Mouse (Mus musculus): ENCODE data around the gene Atg2b. TPM values are rescaled to one million over a fixed set of nuclear protein-coding genes. Genes with fewer than 3 reads are reported as not detected.

Atg2b gene
- polyA plus RNA-seq, 1 experiment from 2014 or later, result 7.5 TPM

DNA sequence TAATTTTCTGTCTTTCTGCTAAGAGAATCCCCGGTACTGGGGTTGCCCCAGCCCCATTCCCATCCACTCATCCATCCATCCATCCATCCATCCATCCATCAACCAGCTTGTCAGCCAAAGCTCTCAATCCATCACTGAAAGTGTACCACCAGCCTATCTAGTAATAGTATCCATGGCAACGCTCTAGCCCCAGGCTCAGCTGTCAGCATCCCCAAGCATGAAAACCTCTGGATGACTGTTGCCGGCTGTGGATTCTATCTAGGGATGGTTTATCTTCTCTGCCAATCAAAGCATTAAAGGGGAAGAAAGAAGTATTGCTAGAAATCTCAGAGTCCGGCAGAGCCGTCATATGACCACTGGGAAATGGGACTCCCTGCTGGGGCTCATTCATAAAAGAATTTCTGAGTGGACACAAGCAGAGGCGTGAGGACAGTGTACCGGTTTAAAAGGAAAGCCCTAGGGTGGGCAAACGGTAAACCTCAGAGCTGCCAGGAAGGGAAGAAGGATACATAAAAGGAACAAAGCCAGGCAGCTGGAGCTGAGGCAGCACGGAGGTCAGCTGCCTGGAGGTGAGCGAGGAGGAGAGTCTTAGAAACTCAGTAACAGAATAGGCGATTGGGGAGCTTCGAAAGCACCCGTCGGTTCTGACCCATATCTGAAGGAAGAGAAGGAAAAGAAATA is 36.6 kb upstream of the Atg2b start:
- Histone ChIP-seq H3K4me3 (ENCODE audit: low read length) (no peak overlapping the region), H3K4me1 (ENCODE audit: control insufficient read depth, insufficient read depth, low read length) (no peaks in the 10 kb centered on the region), H3K36me3 (ENCODE audit: control insufficient read depth, insufficient read depth) (no peaks in the 10 kb centered on the region), H3K27me3 (ENCODE audit: control insufficient read depth, insufficient read depth, low read length) (no peaks in the 10 kb centered on the region), H3K9me3 (replicated peaks; ENCODE audit: control insufficient read depth, low read length) (no peaks in the 10 kb centered on the region), H3K4me2 (ENCODE audit: low read depth, low read length) (no peak overlapping the region), H3K9ac (ENCODE audit: low read length) (no peak overlapping the region), H3K27ac (ENCODE audit: low read length) (no peak overlapping the region)
- WGBS, result 58% methylated on average over 14 of the region's 14 CpGs
- ATAC-seq (replicated peaks; ENCODE audit: extremely low read depth, insufficient read depth, low FRiP score), result no peak

DNA sequence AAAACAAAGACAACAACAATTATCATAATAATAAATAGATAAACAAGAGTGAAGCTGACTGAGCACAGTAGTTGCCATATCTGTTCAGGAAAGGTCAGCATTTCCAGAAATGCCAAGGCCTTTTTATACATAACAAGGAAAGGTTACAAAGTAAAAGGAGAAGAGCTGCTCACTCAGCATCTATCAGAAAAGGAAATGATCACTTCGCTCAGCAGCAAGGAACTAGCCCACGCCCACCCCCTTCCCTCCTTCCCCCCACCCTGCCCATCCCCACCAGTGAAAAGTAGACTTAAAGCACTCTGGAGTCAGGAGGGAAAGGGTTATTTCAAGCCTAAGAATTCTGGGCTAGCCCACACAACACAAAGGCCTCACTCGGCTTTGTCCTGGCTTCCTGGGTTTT is 35.2 kb upstream of the Atg2b start:
- Histone ChIP-seq H3K9ac (ENCODE audit: low read length) (no peak overlapping the region), H3K27me3 (ENCODE audit: control insufficient read depth, insufficient read depth, low read length) (no peaks in the 10 kb centered on the region), H3K4me1 (ENCODE audit: control insufficient read depth, insufficient read depth, low read length) (no peaks in the 10 kb centered on the region), H3K9me3 (replicated peaks; ENCODE audit: control insufficient read depth, low read length) (no peaks in the 10 kb centered on the region), H3K36me3 (ENCODE audit: control insufficient read depth, insufficient read depth) (no peaks in the 10 kb centered on the region), H3K27ac (ENCODE audit: low read length) (no peak overlapping the region), H3K4me2 (ENCODE audit: low read depth, low read length) (no peak overlapping the region), H3K4me3 (ENCODE audit: low read length) (no peak overlapping the region)
- ATAC-seq (replicated peaks; ENCODE audit: extremely low read depth, insufficient read depth, low FRiP score), result no peak
- WGBS, result 72% methylated on average over 3 of the region's 3 CpGs

DNA sequence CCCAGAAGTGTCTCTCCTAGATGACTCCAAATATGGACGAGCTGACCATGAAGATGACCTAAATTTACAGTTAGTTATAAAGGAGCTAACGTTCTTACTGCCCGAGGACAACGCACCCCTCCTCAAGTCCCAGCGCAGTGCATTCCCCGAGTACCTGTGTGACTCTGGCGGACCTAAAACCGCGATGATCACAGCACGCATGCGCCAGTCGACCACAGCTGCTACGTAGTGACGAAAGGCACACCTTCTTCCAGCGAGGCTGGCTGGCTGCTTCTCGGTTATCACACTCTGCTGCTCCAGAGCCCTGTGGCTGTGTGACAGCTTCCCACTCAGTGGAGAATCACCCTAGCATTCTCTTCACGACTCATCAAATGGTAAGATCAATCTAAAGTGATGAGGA is 33.6 kb upstream of the Atg2b start:
- H3K27ac ChIP-seq (ENCODE audit: low read length), result no peak overlapping the region
- 50% methylated on average over 17 of the region's 17 CpGs for WGBS
- no peak overlapping the region for H3K9ac ChIP-seq (ENCODE audit: low read length)
- H3K4me2 ChIP-seq (ENCODE audit: low read depth, low read length), result peak overlapping the region; percentile 44
- no peak for ATAC-seq (replicated peaks; ENCODE audit: extremely low read depth, insufficient read depth, low FRiP score)
- H3K36me3 ChIP-seq (ENCODE audit: control insufficient read depth, insufficient read depth), result no peaks in the 10 kb centered on the region
- H3K9me3 ChIP-seq (replicated peaks; ENCODE audit: control insufficient read depth, low read length), result no peaks in the 10 kb centered on the region
- no peaks in the 10 kb centered on the region for H3K27me3 ChIP-seq (ENCODE audit: control insufficient read depth, insufficient read depth, low read length)
- H3K4me1 ChIP-seq (ENCODE audit: control insufficient read depth, insufficient read depth, low read length), result no peaks in the 10 kb centered on the region
- H3K4me3 ChIP-seq (ENCODE audit: low read length), result 0 out of 2 replicates have a peak overlapping the region, but pooled peaks have one; percentile 24

DNA sequence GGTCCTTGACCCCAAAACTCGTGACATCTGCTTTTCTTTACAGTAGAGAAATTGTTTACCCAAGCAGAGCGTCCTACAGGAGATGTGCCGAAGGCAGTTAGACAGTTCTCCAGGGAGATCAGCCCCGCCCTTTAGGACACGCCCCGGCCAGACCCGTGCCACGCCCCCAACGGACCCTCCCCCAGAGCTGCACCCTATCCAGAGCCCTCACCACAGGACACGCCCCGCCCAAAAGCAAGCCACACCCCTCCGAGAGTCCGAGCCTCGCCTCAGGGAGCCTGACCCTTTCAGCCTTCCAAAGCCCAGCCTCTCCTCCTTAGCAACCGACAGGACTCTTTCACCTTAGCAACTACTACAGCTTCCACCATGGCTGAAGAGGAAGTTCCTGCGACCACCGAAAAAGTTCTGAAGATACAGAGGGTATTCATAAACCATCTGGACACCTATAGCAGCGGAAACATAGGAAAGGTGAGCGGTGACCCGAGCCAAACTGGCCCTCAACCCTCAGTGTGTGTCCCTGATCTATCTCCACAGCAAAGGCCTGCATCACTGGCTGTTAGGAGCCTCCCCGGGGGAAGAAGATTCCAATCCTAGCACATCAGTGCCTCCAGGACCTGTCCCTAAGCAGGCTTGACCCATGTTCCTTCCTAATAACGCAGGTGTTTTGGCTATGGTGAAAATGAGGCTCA is 20.9 kb upstream of the Atg2b start, which contains the start of gene Ak7:
Gene Ak7 (plus strand): TSS at position 178 of the 689 bp plus-strand sequence.
- H3K4me3 ChIP-seq (ENCODE audit: low read length), result 0 out of 2 replicates have a peak within 1 kb of the TSS, but pooled peaks have one; percentile 10

DNA sequence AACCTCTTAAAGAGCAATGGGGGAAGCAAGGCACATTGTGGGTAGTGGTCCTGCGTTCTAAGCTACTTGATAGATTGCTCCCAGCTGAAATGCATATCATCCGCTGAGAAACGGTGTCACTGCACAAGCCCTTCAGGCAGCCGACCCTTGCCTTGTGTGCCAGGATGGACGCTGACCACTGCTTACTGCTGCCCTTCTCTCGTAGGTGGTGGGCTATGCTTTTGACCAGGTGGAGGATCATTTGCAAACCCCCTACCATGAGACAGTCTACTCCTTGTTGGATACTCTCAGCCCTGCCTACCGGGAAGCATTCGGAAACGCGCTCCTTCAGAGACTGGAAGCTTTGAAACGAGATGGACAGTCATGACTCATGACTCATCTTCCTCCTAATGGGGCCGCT is 15.4 kb upstream of the Atg2b start:
- no peak overlapping the region for H3K4me3 ChIP-seq (ENCODE audit: low read length)
- no peaks in the 10 kb centered on the region for H3K9me3 ChIP-seq (replicated peaks; ENCODE audit: control insufficient read depth, low read length)
- H3K27me3 ChIP-seq (ENCODE audit: control insufficient read depth, insufficient read depth, low read length), result no peaks in the 10 kb centered on the region
- H3K4me2 ChIP-seq (ENCODE audit: low read depth, low read length), result no peak overlapping the region
- H3K27ac ChIP-seq (ENCODE audit: low read length), result no peak overlapping the region
- H3K4me1 ChIP-seq (ENCODE audit: control insufficient read depth, insufficient read depth, low read length), result peaks cover under 1% of the 10 kb centered on the region; the same call in 1 of the 2 replicates
- H3K36me3 ChIP-seq (ENCODE audit: control insufficient read depth, insufficient read depth), result peaks cover 6% of the 10 kb centered on the region
- ATAC-seq (replicated peaks; ENCODE audit: extremely low read depth, insufficient read depth, low FRiP score), result no peak
- 92% methylated on average over 12 of the region's 12 CpGs for WGBS
- H3K9ac ChIP-seq (ENCODE audit: low read length), result no peak overlapping the region

More for the DNA sequence above, 20.9 kb upstream of the Atg2b start, which contains the start of gene Ak7:
- H3K27ac ChIP-seq (ENCODE audit: low read length), result no peak within 1 kb of the TSS
- WGBS, result 13% methylated on average over 22 of the region's 22 CpGs
- H3K9ac ChIP-seq (ENCODE audit: low read length), result no peak within 1 kb of the TSS
- H3K9me3 ChIP-seq (replicated peaks; ENCODE audit: control insufficient read depth, low read length), result no peaks in the 10 kb centered on the region
- peaks cover 5% of the 10 kb centered on the region; the same call in 1 of the 2 replicates for H3K4me1 ChIP-seq (ENCODE audit: control insufficient read depth, insufficient read depth, low read length)
- H3K4me2 ChIP-seq (ENCODE audit: low read depth, low read length), result peak within 1 kb of the TSS; percentile 39
- H3K27me3 ChIP-seq (ENCODE audit: control insufficient read depth, insufficient read depth, low read length), result no peaks in the 10 kb centered on the region
- peak; percentile 73 for ATAC-seq (replicated peaks; ENCODE audit: extremely low read depth, insufficient read depth, low FRiP score)
- 0 out of 2 replicates have a peak, but pooled peaks cover 2% of the 10 kb centered on the region for H3K36me3 ChIP-seq (ENCODE audit: control insufficient read depth, insufficient read depth)

DNA sequence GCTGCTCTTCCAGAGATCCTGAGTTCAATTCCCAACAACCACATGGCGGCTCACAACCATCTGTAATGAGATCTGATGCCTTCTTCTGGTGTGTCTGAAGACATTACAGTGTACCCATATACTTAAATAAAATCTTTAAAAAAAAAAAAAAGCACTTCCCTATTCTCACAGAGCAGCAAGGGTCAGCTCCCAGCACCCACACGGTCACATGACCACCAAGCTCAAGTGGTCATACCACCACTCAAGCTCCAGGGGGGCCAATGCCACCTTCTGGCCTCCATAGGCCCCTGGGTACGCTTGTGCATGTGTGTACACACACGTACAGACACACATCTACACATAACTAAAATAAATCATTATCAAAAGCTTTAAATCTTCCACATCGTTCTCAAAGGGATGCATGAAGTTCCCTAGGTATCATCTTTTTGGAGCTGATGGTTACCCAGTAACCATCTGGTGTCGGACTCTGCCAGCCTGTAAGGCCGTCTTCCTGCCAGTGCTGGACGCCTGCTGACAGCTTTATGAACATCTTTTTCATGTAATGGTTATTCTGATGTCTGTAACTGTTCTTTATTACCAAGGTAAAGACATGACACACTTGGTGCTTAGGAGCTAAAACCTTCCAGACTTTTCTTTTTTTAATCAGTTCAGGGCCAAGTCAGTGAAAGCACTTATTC is 12.2 kb upstream of the Atg2b start:
- no peak for ATAC-seq (replicated peaks; ENCODE audit: extremely low read depth, insufficient read depth, low FRiP score)
- H3K9me3 ChIP-seq (replicated peaks; ENCODE audit: control insufficient read depth, low read length), result no peaks in the 10 kb centered on the region
- H3K4me1 ChIP-seq (ENCODE audit: control insufficient read depth, insufficient read depth, low read length), result no peaks in the 10 kb centered on the region
- no peak overlapping the region for H3K4me3 ChIP-seq (ENCODE audit: low read length)
- no peaks in the 10 kb centered on the region for H3K27me3 ChIP-seq (ENCODE audit: control insufficient read depth, insufficient read depth, low read length)
- no peak overlapping the region for H3K27ac ChIP-seq (ENCODE audit: low read length)
- no peak overlapping the region for H3K9ac ChIP-seq (ENCODE audit: low read length)
- H3K4me2 ChIP-seq (ENCODE audit: low read depth, low read length), result no peak overlapping the region
- WGBS, result 88% methylated on average over 8 of the region's 8 CpGs
- peaks cover 8% of the 10 kb centered on the region for H3K36me3 ChIP-seq (ENCODE audit: control insufficient read depth, insufficient read depth)

DNA sequence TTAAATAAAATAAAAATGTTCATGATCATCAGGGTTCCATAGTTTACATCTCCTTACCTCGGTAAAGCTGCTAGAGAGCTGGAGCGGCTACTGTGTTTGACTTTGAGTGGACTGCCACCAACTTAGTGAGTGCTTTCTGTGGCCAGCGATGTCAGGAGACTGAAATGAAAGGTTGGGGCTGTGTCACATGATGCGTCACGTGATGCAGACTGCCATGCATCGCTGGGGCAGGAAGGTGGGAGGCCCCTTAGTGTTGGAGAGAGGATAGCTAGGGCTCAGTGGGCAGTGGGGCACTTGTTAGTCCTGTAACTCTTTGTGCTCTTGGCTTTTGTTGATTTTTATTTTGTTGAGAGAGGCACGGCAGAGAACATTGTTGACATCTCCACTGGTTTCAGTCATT is 10.8 kb upstream of the Atg2b start:
- 74% methylated on average over 7 of the region's 7 CpGs for WGBS
- Histone ChIP-seq H3K4me1 (ENCODE audit: control insufficient read depth, insufficient read depth, low read length) (no peaks in the 10 kb centered on the region), H3K4me3 (ENCODE audit: low read length) (no peak overlapping the region), H3K9me3 (replicated peaks; ENCODE audit: control insufficient read depth, low read length) (no peaks in the 10 kb centered on the region), H3K9ac (ENCODE audit: low read length) (no peak overlapping the region), H3K36me3 (ENCODE audit: control insufficient read depth, insufficient read depth) (peaks cover 6% of the 10 kb centered on the region), H3K4me2 (ENCODE audit: low read depth, low read length) (no peak overlapping the region), H3K27ac (ENCODE audit: low read length) (no peak overlapping the region), H3K27me3 (ENCODE audit: control insufficient read depth, insufficient read depth, low read length) (no peaks in the 10 kb centered on the region)
- no peak for ATAC-seq (replicated peaks; ENCODE audit: extremely low read depth, insufficient read depth, low FRiP score)

DNA sequence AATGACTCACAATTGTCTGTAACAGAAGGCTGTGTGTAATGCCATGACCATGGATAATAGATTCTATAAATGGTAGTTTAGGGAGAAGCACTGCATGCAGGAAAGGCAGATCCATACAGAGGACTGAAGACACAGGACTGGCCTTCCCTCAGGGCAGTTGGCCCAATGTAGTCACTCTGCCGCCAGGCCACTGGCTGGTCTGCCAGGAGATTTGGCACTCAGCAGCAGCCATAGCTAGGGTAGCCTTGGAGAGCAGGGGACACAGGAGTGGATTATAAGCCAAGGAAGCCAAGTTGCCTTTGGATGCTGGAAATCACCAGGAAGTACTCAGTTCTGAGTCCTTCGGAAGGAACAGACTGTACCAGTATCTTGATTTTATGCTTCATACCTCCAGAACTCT is 9.0 kb upstream of the Atg2b start:
- H3K27me3 ChIP-seq (ENCODE audit: control insufficient read depth, insufficient read depth, low read length), result no peaks in the 10 kb centered on the region
- H3K9ac ChIP-seq (ENCODE audit: low read length), result no peak overlapping the region
- peaks cover 5% of the 10 kb centered on the region; the same call in 1 of the 2 replicates for H3K36me3 ChIP-seq (ENCODE audit: control insufficient read depth, insufficient read depth)
- no peak overlapping the region for H3K4me2 ChIP-seq (ENCODE audit: low read depth, low read length)
- no peaks in the 10 kb centered on the region for H3K9me3 ChIP-seq (replicated peaks; ENCODE audit: control insufficient read depth, low read length)
- no peak for ATAC-seq (replicated peaks; ENCODE audit: extremely low read depth, insufficient read depth, low FRiP score)
- no peak overlapping the region for H3K27ac ChIP-seq (ENCODE audit: low read length)
- H3K4me1 ChIP-seq (ENCODE audit: control insufficient read depth, insufficient read depth, low read length), result no peaks in the 10 kb centered on the region
- 98% methylated on average over 2 of the region's 2 CpGs for WGBS
- no peak overlapping the region for H3K4me3 ChIP-seq (ENCODE audit: low read length)

DNA sequence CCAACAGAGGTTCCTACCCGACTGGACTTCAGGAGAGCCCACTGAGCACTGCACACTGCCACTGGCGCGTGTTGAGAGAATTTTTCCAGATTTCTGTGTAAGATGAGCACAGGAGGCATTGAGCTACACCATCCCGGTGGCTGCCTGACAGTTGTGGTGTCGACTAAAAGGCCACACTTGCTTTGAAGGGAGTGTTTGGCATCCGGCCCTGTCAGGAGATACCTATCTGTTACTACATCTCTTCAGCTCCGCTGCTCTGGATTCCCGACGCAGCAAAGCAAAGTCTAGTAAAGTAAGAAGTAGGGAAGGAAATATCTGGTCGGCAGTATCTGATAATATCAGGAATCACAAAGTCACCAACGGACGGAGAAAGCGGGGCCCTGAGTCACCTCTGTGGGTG is 4.4 kb upstream of the Atg2b start:
- Histone ChIP-seq H3K27me3 (ENCODE audit: control insufficient read depth, insufficient read depth, low read length) (no peaks in the 10 kb centered on the region), H3K9me3 (replicated peaks; ENCODE audit: control insufficient read depth, low read length) (no peaks in the 10 kb centered on the region), H3K4me2 (ENCODE audit: low read depth, low read length) (no peak overlapping the region), H3K36me3 (ENCODE audit: control insufficient read depth, insufficient read depth) (peaks cover 5% of the 10 kb centered on the region; the same call in 1 of the 2 replicates), H3K27ac (ENCODE audit: low read length) (no peak overlapping the region), H3K4me1 (ENCODE audit: control insufficient read depth, insufficient read depth, low read length) (peaks cover 9% of the 10 kb centered on the region), H3K4me3 (ENCODE audit: low read length) (no peak overlapping the region), H3K9ac (ENCODE audit: low read length) (no peak overlapping the region)
- 85% methylated on average over 13 of the region's 13 CpGs for WGBS
- no peak for ATAC-seq (replicated peaks; ENCODE audit: extremely low read depth, insufficient read depth, low FRiP score)
